Mouse (Mus musculus) hindbrain, postnatal 0 days (tissue): ENCODE results near the gene Nlk. TPM values are rescaled to one million over a fixed set of nuclear protein-coding genes. Genes with fewer than 3 reads are reported as not detected.

Experiments used
- ATAC-seq: fragments of 200-750 bp; cut with Nextera tagmentation; 2 replicates; pipeline ENCODE4 v1.8.0; 2017; ENCODE audit warnings: mild to moderate bottlenecking, moderate TSS enrichment, moderate library complexity
- DNase-seq: peaks from one replicate; pipeline ENCODE4 v3.0.0-alpha.2; 2015; ENCODE audit warnings: low spot score
- H3K27ac ChIP-seq: fragments of 300-500 bp; sonication (generic); 2 replicates; pipeline ENCODE4 v1.5.1; 2014; ENCODE audit warnings: mild to moderate bottlenecking
- H3K27me3 ChIP-seq: fragments of 300-500 bp; sonication (generic); 2 replicates; pipeline ENCODE4 v1.6.1; 2014; ENCODE audit warnings: low read length, mixed read lengths; ENCODE audit not compliant: insufficient read depth
- H3K36me3 ChIP-seq: fragments of 300-500 bp; sonication (generic); 2 replicates; pipeline ENCODE4 v1.6.1; 2014; ENCODE audit warnings: low read length, mixed read lengths; ENCODE audit not compliant: insufficient read depth
- H3K4me1 ChIP-seq: fragments of 300-500 bp; sonication (generic); 2 replicates; pipeline ENCODE4 v1.6.1; 2014; ENCODE audit warnings: antibody characterized with exemption, low read length, mixed read lengths; ENCODE audit not compliant: insufficient read depth
- H3K4me2 ChIP-seq: fragments of 300-500 bp; sonication (generic); 2 replicates; pipeline ENCODE4 v1.6.1; 2014; ENCODE audit warnings: low read depth, mild to moderate bottlenecking, low read length, moderate library complexity, mixed read lengths
- H3K4me3 ChIP-seq: fragments of 300-500 bp; sonication (generic); 2 replicates; pipeline ENCODE4 v1.5.1; 2014; ENCODE audit warnings: low read length
- H3K9ac ChIP-seq: fragments of 300-500 bp; sonication (generic); replicated peaks from 2 replicates; pipeline ENCODE4 v1.6.1; 2014; ENCODE audit warnings: mild to moderate bottlenecking, low read length, moderate library complexity, mixed read lengths
- H3K9me3 ChIP-seq: fragments of 300-500 bp; sonication (generic); 2 replicates; pipeline ENCODE4 v1.6.1; 2016; ENCODE audit warnings: low read length, mixed read lengths
- CTCF ChIP-seq: IDR thresholded peaks from 2 replicates; pipeline ENCODE4 v1.5.1; 2016; ENCODE audit warnings: antibody characterized with exemption, control low read depth, low read depth
- WGBS: fragments of 180-500 bp; shearing (Covaris S2); extraction: QIAGEN DNeasy Blood & Tissue Kit; methylation state at CpG from one replicate; pipeline ENCODE4 v1.1.7; 2014; 5-methylcytosine and 5-hydroxymethylcytosine counted together
- polyA plus RNA-seq: library from polyadenylated mRNA; unstranded; fragments of >200 nt; fragmentation: Nextera tagmentation; extraction: Ambion mirVana; gene quantifications from 2 replicates; pipeline ENCODE4 v1.2.1, GENCODE M21; 2015
- total RNA-seq: library from RNA; depleted of rRNA; stranded (reverse); fragments of >200 nt; gene quantifications from 2 replicates; pipeline ENCODE4 v1.2.3, GENCODE M21; 2014

The Nlk gene
- total and polyA plus RNA-seq, 2 experiments from 2014 or later, result 20.0 to 36.7 TPM

DNA sequence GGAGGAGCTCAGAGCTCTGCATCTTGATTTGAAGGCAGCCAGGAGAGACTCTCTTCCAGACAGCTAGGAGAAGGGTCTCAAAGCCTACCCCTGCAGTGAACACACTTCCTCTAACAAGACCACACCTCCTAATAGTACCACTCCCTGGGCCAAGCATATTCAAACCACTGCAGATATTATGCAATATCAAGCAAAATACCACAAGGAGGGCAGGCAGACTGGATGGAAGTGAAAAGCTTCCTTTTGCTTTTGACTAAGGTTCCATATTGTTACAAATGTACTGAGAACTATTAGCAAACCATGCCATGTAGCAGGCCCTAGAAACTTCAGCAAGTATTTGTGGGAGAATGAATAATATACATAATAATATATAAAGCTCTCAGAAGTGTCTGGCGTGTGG lies 38.0 kb upstream of the Nlk start:
- WGBS, result 95% methylated on average over 1 of the region's 1 CpGs
- H3K27ac ChIP-seq, result no peak overlapping the region
- no peak overlapping the region for H3K9ac ChIP-seq
- H3K36me3 ChIP-seq, result no peaks in the 10 kb centered on the region
- no peak overlapping the region for H3K4me3 ChIP-seq
- ATAC-seq (no peak), DNase-seq (no peak)
- TF ChIP-seq CTCF, result no peak
- H3K4me1 ChIP-seq, result no peaks in the 10 kb centered on the region
- no peaks in the 10 kb centered on the region for H3K9me3 ChIP-seq
- H3K27me3 ChIP-seq, result no peaks in the 10 kb centered on the region
- H3K4me2 ChIP-seq, result no peak overlapping the region

DNA sequence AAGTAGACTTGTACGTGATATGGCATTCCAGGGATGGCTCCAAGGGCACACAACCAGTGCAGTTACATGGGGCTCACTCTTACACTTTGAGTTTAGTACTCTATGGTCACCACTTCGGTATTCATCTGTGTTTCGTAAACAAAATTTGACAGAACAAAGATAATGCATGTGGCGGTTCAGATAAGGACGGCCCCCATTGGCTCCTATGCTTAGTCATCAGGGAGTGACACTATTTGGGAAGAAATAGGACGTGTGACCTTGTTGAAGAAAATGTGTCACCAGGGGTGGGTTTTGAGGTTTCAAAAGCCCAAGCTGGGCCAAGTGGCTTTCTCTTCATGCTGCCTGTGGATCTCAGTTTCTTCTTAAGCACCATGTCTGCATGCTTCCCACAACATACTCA lies 35.4 kb upstream of the Nlk start:
- no peak for ATAC-seq

DNA sequence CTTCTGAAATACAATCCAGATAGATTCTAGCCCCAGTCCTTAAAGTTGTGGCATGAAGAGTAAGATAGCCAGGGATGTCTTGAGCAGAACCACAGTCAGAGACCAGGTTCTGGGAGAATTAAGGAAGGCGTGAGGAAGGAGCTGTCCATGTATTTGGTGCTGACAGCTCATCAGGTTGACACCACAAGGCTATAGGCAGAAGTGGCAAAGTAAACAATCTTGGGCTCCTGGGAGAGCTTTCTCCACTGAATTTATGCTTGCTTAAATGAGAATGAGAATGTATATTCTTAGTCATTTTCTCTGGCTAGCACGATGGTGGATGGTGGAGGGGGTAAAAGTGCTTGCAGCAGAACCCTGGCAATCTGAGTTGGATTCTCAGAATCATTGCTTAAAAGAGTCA lies 33.7 kb upstream of the Nlk start:
- no peak overlapping the region for H3K4me3 ChIP-seq
- TF ChIP-seq CTCF, result no peak
- no peak overlapping the region for H3K9ac ChIP-seq
- no peaks in the 10 kb centered on the region for H3K36me3 ChIP-seq
- 28% methylated on average over 2 of the region's 2 CpGs for WGBS
- DNase-seq, result no peak
- no peaks in the 10 kb centered on the region for H3K27me3 ChIP-seq
- ATAC-seq, result no peak
- H3K9me3 ChIP-seq, result no peaks in the 10 kb centered on the region
- no peak overlapping the region for H3K4me2 ChIP-seq
- H3K27ac ChIP-seq, result no peak overlapping the region
- no peaks in the 10 kb centered on the region for H3K4me1 ChIP-seq

More for the DNA sequence above, 35.4 kb upstream of the Nlk start:
- no peaks in the 10 kb centered on the region for H3K4me1 ChIP-seq
- H3K4me3 ChIP-seq, result no peak overlapping the region
- WGBS, result 92% methylated on average over 6 of the region's 6 CpGs
- no peak overlapping the region for H3K27ac ChIP-seq
- no peaks in the 10 kb centered on the region for H3K36me3 ChIP-seq
- DNase-seq, result no peak
- no peak for TF ChIP-seq CTCF
- H3K4me2 ChIP-seq, result no peak overlapping the region
- H3K27me3 ChIP-seq, result no peaks in the 10 kb centered on the region
- H3K9ac ChIP-seq, result no peak overlapping the region
- H3K9me3 ChIP-seq, result no peaks in the 10 kb centered on the region

DNA sequence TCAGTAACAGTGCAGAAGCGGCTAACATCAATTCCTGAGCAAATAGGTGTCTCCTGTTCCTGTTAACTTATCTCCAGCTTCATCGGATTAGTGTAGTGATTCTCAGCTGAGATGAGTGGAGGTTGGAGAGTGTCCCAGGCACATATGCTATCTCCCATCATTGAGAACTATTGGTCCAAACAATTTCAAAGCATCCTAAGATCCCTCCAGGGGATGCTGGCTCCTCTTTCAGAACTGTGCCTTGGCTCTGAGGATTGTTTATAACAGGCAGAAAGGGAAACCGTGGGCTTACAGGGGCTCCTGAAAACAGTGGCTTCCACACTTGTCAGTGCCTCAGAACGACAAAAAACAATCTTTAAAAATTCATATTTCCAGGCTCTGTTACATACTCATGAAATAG lies 30.9 kb upstream of the Nlk start:
- H3K36me3 ChIP-seq, result no peaks in the 10 kb centered on the region
- 70% methylated on average over 4 of the region's 4 CpGs for WGBS
- H3K4me3 ChIP-seq, result no peak overlapping the region
- TF ChIP-seq CTCF, result no peak
- no peaks in the 10 kb centered on the region for H3K9me3 ChIP-seq
- H3K4me2 ChIP-seq, result no peak overlapping the region
- no peak overlapping the region for H3K9ac ChIP-seq
- H3K4me1 ChIP-seq, result no peaks in the 10 kb centered on the region
- ATAC-seq, result no peak
- no peak overlapping the region for H3K27ac ChIP-seq
- no peaks in the 10 kb centered on the region for H3K27me3 ChIP-seq
- DNase-seq, result no peak

DNA sequence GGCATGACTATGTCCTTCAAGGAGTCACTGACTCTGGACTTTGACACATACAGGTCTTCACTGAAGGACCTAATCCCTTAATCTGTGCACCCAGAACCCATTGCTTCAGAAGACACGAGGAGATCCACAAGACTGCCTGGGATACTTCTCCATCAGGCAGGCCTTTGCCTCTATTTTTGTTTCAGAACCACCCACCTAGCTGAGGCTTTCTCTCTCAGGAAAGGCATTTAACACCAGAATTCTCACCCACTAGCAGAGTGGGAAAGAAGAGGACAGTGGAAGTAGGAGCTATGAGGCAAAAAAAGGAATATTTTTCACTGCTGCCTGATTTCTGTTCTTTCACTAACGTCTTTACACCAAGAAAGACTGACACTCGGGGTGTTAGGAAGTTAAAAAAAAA lies 29.2 kb upstream of the Nlk start:
- no peak for ATAC-seq

DNA sequence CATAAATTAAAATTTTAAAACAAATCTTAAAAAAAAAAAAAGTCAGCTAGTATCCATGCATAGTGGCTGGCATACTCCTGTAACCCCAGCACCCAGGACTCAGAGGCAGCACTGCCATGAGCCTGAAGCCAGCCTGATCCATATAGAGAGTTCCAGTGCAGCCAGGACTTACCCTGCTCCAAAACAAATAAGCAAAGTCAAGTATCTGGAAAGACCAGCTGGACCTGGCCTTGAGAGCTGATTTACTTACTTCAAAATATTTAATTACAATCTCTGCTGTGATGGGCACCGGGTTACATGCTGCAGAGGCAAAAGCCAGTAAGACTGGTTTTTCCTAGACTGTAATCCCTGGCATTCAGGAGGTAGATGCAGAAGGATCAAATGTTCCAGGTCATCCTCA lies 27.6 kb upstream of the Nlk start:
- no peaks in the 10 kb centered on the region for H3K9me3 ChIP-seq
- H3K27ac ChIP-seq, result no peak overlapping the region
- 91% methylated on average over 1 of the region's 1 CpGs for WGBS
- H3K4me2 ChIP-seq, result no peak overlapping the region
- no peaks in the 10 kb centered on the region for H3K27me3 ChIP-seq
- no peaks in the 10 kb centered on the region for H3K36me3 ChIP-seq
- no peak for TF ChIP-seq CTCF
- no peak overlapping the region for H3K4me3 ChIP-seq
- DNase-seq, result no peak
- H3K4me1 ChIP-seq, result no peaks in the 10 kb centered on the region
- no peak overlapping the region for H3K9ac ChIP-seq
- ATAC-seq, result no peak

More for the DNA sequence above, 29.2 kb upstream of the Nlk start:
- H3K9me3 ChIP-seq, result no peaks in the 10 kb centered on the region
- H3K4me2 ChIP-seq, result no peak overlapping the region
- no peak overlapping the region for H3K27ac ChIP-seq
- H3K27me3 ChIP-seq, result no peaks in the 10 kb centered on the region
- no peak for DNase-seq
- 77% methylated on average over 3 of the region's 3 CpGs for WGBS
- no peak for TF ChIP-seq CTCF
- no peak overlapping the region for H3K4me3 ChIP-seq
- no peak overlapping the region for H3K9ac ChIP-seq
- no peaks in the 10 kb centered on the region for H3K4me1 ChIP-seq
- H3K36me3 ChIP-seq, result no peaks in the 10 kb centered on the region

DNA sequence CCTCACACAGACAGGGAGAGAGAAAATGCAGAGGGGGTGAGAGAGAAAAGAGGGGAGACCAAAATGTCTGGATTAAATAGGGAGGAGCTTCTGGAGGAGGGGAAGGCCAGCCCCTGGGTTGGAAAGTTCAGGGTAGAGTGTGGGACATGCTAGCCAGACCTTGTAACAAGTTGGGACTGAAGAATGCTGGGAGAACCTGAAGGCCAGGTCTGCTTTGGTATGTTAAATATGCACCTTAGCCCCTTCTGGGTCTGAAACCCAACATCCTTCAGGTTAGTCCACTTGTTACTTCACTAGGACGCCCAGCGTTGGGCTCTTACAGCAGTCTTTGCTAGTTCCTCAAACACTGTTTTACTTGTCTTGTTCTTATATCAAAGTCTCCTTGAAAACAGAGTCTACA lies 24.2 kb upstream of the Nlk start:
- Histone ChIP-seq H3K9me3 (no peaks in the 10 kb centered on the region), H3K9ac (no peak overlapping the region), H3K4me3 (no peak overlapping the region), H3K27me3 (no peaks in the 10 kb centered on the region), H3K36me3 (no peaks in the 10 kb centered on the region), H3K4me2 (no peak overlapping the region), H3K27ac (no peak overlapping the region), H3K4me1 (no peaks in the 10 kb centered on the region)
- no peak for TF ChIP-seq CTCF
- ATAC-seq (no peak), DNase-seq (no peak)
- 98% methylated on average over 2 of the region's 2 CpGs for WGBS
